Mouse (Mus musculus) E14TG2a.4 (cell line): ENCODE results near the gene Bcar3.

Source experiments
- CTCF ChIP-seq: conservative IDR thresholded peaks from 2 replicates; pipeline ENCODE4 v1.5.1; 2014; ENCODE audit warnings: low read length
- NANOG ChIP-seq: IDR thresholded peaks from 2 replicates; pipeline ENCODE4 v1.6.1; 2014; ENCODE audit warnings: borderline replicate concordance, low read length, mixed read lengths
- POU5F1 ChIP-seq: IDR thresholded peaks from 2 replicates; pipeline ENCODE4 v1.6.1; 2014; ENCODE audit warnings: low read length, borderline replicate concordance

DNA sequence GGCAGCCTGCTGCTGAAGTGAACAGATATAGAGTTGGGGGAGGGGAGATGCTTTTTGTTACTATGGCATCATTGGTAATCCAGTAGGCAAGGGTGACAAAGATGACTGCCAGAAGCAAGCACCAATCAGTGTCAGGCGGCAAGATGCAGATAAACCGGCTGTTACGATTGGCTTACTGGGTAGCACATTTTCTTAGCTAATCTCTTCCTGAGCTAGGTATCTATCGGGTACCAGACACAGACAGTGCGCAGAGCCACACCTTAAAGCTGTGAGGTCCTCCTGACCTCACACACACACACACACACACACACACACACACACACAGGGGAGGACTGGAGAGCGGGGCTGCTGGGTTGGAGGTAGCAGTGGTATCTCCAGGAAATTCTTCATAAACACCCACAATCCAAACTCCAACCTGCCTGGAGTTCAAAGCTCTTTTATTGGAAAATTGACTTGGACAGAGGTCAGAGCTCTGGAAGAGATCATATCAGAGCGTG is 134.4 kb downstream of the Bcar3 start:
- no peak for TF ChIP-seq CTCF
- TF ChIP-seq NANOG: no peak
- TF ChIP-seq POU5F1: no peak
